Mouse (Mus musculus) midbrain, embryonic 15.5 days (tissue): ENCODE measurements at regions not wholly inside any gene's neighbourhood (a gene's known extent, or its start where the extent isn't known, plus 50 kb on each side); places are given as distances from the start of the nearest gene placed in this dataset.
A peak's percentile ranks its signal among the peaks of the same experiment; 100 is the strongest.

Experiments
- ATAC-seq: fragments of 200-750 bp; cut with Nextera tagmentation; replicated peaks from 2 replicates; pipeline ENCODE4 v1.8.0; 2017; ENCODE audit warnings: moderate TSS enrichment
- H3K27ac ChIP-seq: fragments of 300-500 bp; sonication (generic); 2 replicates; pipeline ENCODE4 v1.5.1; 2015; ENCODE audit warnings: mild to moderate bottlenecking, inconsistent platforms
- H3K27me3 ChIP-seq: fragments of 300-500 bp; sonication (generic); replicated peaks from 2 replicates; pipeline ENCODE4 v1.6.1; 2015; ENCODE audit warnings: inconsistent platforms
- H3K36me3 ChIP-seq: fragments of 300-500 bp; sonication (generic); replicated peaks from 2 replicates; pipeline ENCODE4 v1.6.1; 2015; ENCODE audit warnings: inconsistent platforms
- H3K4me1 ChIP-seq: fragments of 300-500 bp; sonication (generic); 2 replicates; pipeline ENCODE4 v1.6.1; 2015; ENCODE audit warnings: inconsistent platforms
- H3K4me2 ChIP-seq: fragments of 300-500 bp; sonication (generic); 2 replicates; pipeline ENCODE4 v1.6.1; 2015; ENCODE audit warnings: inconsistent platforms, mild to moderate bottlenecking, moderate library complexity
- H3K4me3 ChIP-seq: fragments of 300-500 bp; sonication (generic); 2 replicates; pipeline ENCODE4 v1.5.1; 2015; ENCODE audit warnings: mild to moderate bottlenecking, inconsistent platforms
- H3K9ac ChIP-seq: fragments of 300-500 bp; sonication (generic); 2 replicates; pipeline ENCODE4 v1.6.1; 2015; ENCODE audit warnings: mild to moderate bottlenecking, inconsistent platforms
- H3K9me3 ChIP-seq: fragments of 300-500 bp; sonication (generic); 2 replicates; pipeline ENCODE4 v1.6.1; 2016; ENCODE audit warnings: inconsistent platforms
- WGBS: fragments of 180-500 bp; shearing (Covaris S2); methylation state at CpG from one replicate; pipeline ENCODE4 v1.1.7; 2015; ENCODE audit warnings: mixed read lengths; 5-methylcytosine and 5-hydroxymethylcytosine counted together

DNA sequence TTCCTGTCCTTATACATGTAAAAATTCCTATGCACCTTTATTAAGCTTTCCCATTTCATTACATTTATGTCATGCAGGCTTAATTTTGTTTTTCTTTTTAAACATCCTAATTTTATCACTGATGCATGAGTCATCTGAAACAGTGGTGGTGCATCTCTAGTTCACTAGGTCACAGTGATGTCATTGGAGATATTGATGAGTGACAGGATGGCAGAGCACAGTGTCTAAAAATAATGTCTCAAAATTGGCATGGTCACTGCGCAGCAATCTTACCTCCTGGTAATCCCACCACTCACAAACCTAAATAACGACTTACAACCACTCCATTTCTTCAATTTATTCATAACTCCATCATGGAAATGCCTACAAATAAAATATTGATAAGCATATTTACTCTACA lies 280.9 kb upstream of the Tmem229a start:
- no peak; the same call in 1 of the 2 replicates for ATAC-seq
- Histone ChIP-seq H3K4me2 (no peak overlapping the region), H3K9ac (no peak overlapping the region), H3K36me3 (no peaks in the 10 kb centered on the region), H3K27ac (no peak overlapping the region), H3K4me3 (no peak overlapping the region), H3K9me3 (no peaks in the 10 kb centered on the region), H3K27me3 (no peaks in the 10 kb centered on the region), H3K4me1 (peaks cover 2% of the 10 kb centered on the region; the same call in 1 of the 2 replicates)
- WGBS: 62% methylated on average over 2 of the region's 2 CpGs

DNA sequence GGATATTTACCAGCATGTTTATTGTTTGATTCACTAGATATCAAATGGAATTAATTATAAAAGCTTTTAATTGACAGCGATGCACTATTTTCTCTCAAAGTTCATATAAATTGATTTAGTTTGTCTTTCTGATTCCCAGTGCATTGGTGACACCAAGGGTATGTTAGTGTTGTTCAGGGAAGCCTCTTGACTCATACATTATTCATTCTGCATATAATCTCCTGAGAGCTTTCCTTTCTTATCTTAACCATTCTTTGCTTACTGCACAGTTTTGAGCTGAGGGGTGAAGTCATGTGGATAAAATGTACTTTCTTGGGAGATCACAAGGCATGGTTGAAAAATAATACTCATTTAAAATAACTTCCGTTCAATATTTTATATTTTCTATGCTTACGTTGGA lies 280.5 kb upstream of the Tmem229a start:
- Histone ChIP-seq H3K9ac (no peak overlapping the region), H3K9me3 (no peaks in the 10 kb centered on the region), H3K36me3 (no peaks in the 10 kb centered on the region), H3K4me2 (no peak overlapping the region), H3K4me3 (no peak overlapping the region), H3K27ac (no peak overlapping the region), H3K27me3 (no peaks in the 10 kb centered on the region), H3K4me1 (peaks cover 2% of the 10 kb centered on the region; the same call in 1 of the 2 replicates)
- peak; percentile 83; the same call in 1 of the 2 replicates for ATAC-seq
- 59% methylated on average over 3 of the region's 3 CpGs for WGBS
